Mouse (Mus musculus): ENCODE results near the gene Eif1ax. TPM values are rescaled to one million over a fixed set of nuclear protein-coding genes. Genes with fewer than 3 reads are reported as not detected.

Eif1ax gene
- total and polyA plus RNA-seq, 3 experiments: 133 to 236 (median 151) TPM

- Histone ChIP-seq H3K4me3 (replicated peaks in 1 of 3; ENCODE audit: low read depth in 2 of 3, low read length in 2 of 3, poor library complexity in 1 of 3) (no peak overlapping the region), H3K36me3 (replicated peaks in 1 of 2; ENCODE audit: control insufficient read depth in 1 of 2, insufficient read depth in 1 of 2, low read length in 1 of 2) (peaks cover 11 to 28% of the 10 kb centered on the region in 2 experiments), H3K27me3 (replicated peaks) (no peaks in the 10 kb centered on the region), H3K9me3 (replicated peaks; ENCODE audit: low read length) (no peaks in the 10 kb centered on the region), H3K4me2 (ENCODE audit: insufficient read depth, low read depth, poor library complexity, severe bottlenecking) (no peak overlapping the region), H3K9ac (ENCODE audit: insufficient read depth, low read depth) (no peak overlapping the region), H3K79me2 (replicated peaks; ENCODE audit: control insufficient read depth, extremely low read depth, insufficient read depth, poor library complexity, severe bottlenecking) (no peaks in the 10 kb centered on the region), H3K4me1 (ENCODE audit: control insufficient read depth in 1 of 2, insufficient read depth in 2 of 2) (no peaks in the 10 kb centered on the region), H3K27ac (ENCODE audit: insufficient read depth, low read depth) (no peak overlapping the region)
- TF ChIP-seq RCOR1 (conservative IDR thresholded peaks at IDR 0.05; ENCODE audit: low read depth, low read length) (no peak), ZMIZ1 (IDR thresholded peaks at IDR 0.05; ENCODE audit: low read depth, low read length) (no peak), CTCF (conservative IDR thresholded peaks at IDR 0.05 in 1 of 2, IDR thresholded peaks at IDR 0.05 in 1 of 2; ENCODE audit: low read depth in 2 of 2, low read length in 2 of 2) (no peak), IRF4 (IDR thresholded peaks at IDR 0.05; ENCODE audit: low read depth, low read length) (no peak)
- no peak for DNase-seq (ENCODE audit: extremely low read depth)
- in situ Hi-C loops (cut with MboI; ENCODE audit: low pct_ligation_motif_present, low pct_unique_long_range_greater_than_20kb, low sequenced_read_pairs): no loop called here
- dilution Hi-C loops (cut with MboI; ENCODE audit: extremely low pct_ligation_motif_present, extremely low pct_unique_long_range_greater_than_20kb, low sequenced_read_pairs): no loop called here
Observed at GRCm38 (mm10) chrX:159390347-159390962, 18.5 kb downstream of the Eif1ax start.

- Histone ChIP-seq H3K9ac (ENCODE audit: insufficient read depth, low read depth) (no peak overlapping the region), H3K79me2 (replicated peaks; ENCODE audit: control insufficient read depth, extremely low read depth, insufficient read depth, poor library complexity, severe bottlenecking) (no peaks in the 10 kb centered on the region), H3K36me3 (replicated peaks in 1 of 2; ENCODE audit: control insufficient read depth in 1 of 2, insufficient read depth in 1 of 2, low read length in 1 of 2) (peaks cover 5 to 21% of the 10 kb centered on the region in 2 experiments), H3K4me1 (ENCODE audit: control insufficient read depth in 1 of 2, insufficient read depth in 2 of 2) (no peaks in the 10 kb centered on the region), H3K4me3 (replicated peaks in 1 of 3; ENCODE audit: low read depth in 2 of 3, low read length in 2 of 3, poor library complexity in 1 of 3) (no peak overlapping the region), H3K27ac (ENCODE audit: insufficient read depth, low read depth) (no peak overlapping the region), H3K9me3 (replicated peaks; ENCODE audit: low read length) (no peaks in the 10 kb centered on the region), H3K27me3 (replicated peaks) (no peaks in the 10 kb centered on the region), H3K4me2 (ENCODE audit: insufficient read depth, low read depth, poor library complexity, severe bottlenecking) (no peak overlapping the region)
- TF ChIP-seq MYC (IDR thresholded peaks at IDR 0.05; ENCODE audit: low read depth, low read length) (no peak), SMC3 (IDR thresholded peaks at IDR 0.05; ENCODE audit: low read depth, low read length) (no peak), PAX5 (IDR thresholded peaks at IDR 0.05; ENCODE audit: low read length) (no peak), ELF1 (IDR thresholded peaks at IDR 0.05; ENCODE audit: low read depth, low read length) (no peak), USF1 (IDR thresholded peaks at IDR 0.05; ENCODE audit: low read depth, low read length) (no peak), MXI1 (IDR thresholded peaks at IDR 0.05; ENCODE audit: low read depth, low read length) (no peak), POLR2AphosphoS2 (IDR thresholded peaks at IDR 0.05; ENCODE audit: low read depth, low read length) (no peak), CHD1 (IDR thresholded peaks at IDR 0.05; ENCODE audit: low read depth, low read length) (no peak), MEF2A (IDR thresholded peaks at IDR 0.05; ENCODE audit: borderline replicate concordance, low read depth, low read length) (no peak), CHD2 (IDR thresholded peaks at IDR 0.05; ENCODE audit: low read length) (no peak), NRF1 (IDR thresholded peaks at IDR 0.05; ENCODE audit: low read depth, low read length) (no peak)
- in situ Hi-C loops (cut with MboI; ENCODE audit: low pct_ligation_motif_present, low pct_unique_long_range_greater_than_20kb, low sequenced_read_pairs) (no loop called here), dilution Hi-C loops (cut with MboI; ENCODE audit: extremely low pct_ligation_motif_present, extremely low pct_unique_long_range_greater_than_20kb, low sequenced_read_pairs) (no loop called here)
- DNase-seq (ENCODE audit: extremely low read depth): no peak
Observed at GRCm38 (mm10) chrX:159391239-159391638, 19.3 kb downstream of the Eif1ax start.
